Mouse (Mus musculus): Measurements from ENCODE around the gene Trip4.
"Not testable (repeated sequence)": the region's sequence is repeated elsewhere in the genome, so short reads cannot be mapped to it uniquely, and the experiment has no call there.

GRCm38 (mm10) chr9:65779619-65780018 lies 129.0 kb downstream of the Trip4 start:
- not testable (repeated sequence) for TF ChIP-seq CTCF (IDR thresholded peaks at IDR 0.05; ENCODE audit: extremely low read depth, insufficient read depth, insufficient read length, insufficient replicate concordance); POLR2A (IDR thresholded peaks at IDR 0.05; ENCODE audit: low read depth, low read length)

Measured in spleen, adult 2 months (tissue).